Mouse (Mus musculus) ES-CJ7 (cell line): ENCODE measurements at regions not wholly inside any gene's neighbourhood (a gene's known extent, or its start where the extent isn't known, plus 50 kb on each side); places are given as distances from the start of the nearest gene placed in this dataset.

Experiments
- DNase-seq: peaks from one replicate; pipeline ENCODE4 v3.0.0; 2011; ENCODE audit warnings: low read depth, low spot score

GRCm38 (mm10) chr12:48283818-48284217 is 1098.6 kb upstream of the Foxg1 start:
- DNase-seq, result no peak

GRCm38 (mm10) chr12:48284386-48284785 is 1098.1 kb upstream of the Foxg1 start:
- DNase-seq, result no peak

GRCm38 (mm10) chr12:48290146-48290545 is 1092.3 kb upstream of the Foxg1 start:
- peak; percentile 37 for DNase-seq
